15 mouse cellular contexts compared by ENCODE assay signal in genomic region chr11:45856149-45856516, GRCm38 (mm10). TPM values are rescaled to one million over a fixed set of nuclear protein-coding genes. Genes with fewer than 3 reads are reported as not detected.
DNase-seq lines count a peak whose midpoint lies in the region; ATAC-seq and TF ChIP-seq lines count a peak whose summit lies in the region.
"Had no signal": no experiment of that assay in that cellular context is flagged by ENCODE, and none has a peak within 500 bp of the region (broad histone marks: within the 10 kb centered on the region; RNA-seq: fewer than 3 reads in every experiment).

No protein-coding gene starts in this region.

- H3K4me2 ChIP-seq in heart, embryonic 14.5 days (ENCODE audit: low read length), result 0 out of 2 replicates have a peak overlapping the region, but pooled peaks have one; percentile 7
- peak overlapping the region; percentile 55 for H3K4me2 ChIP-seq in intestine, postnatal 0 days (replicated peaks; ENCODE audit: low read depth)
- H3K4me2 ChIP-seq in stomach, postnatal 0 days (replicated peaks; ENCODE audit: low read depth), result peak overlapping the region; percentile 6; the same call in 1 of the 2 replicates
- H3K4me2 ChIP-seq: embryonic facial prominence, embryonic 12.5 days; hindbrain, embryonic 13.5 days had no signal

- H3K27ac ChIP-seq in heart, embryonic 14.5 days (replicated peaks in 1 of 2; ENCODE audit: control insufficient read depth in 1 of 2, insufficient read depth in 1 of 2, low read depth in 2 of 2, low read length in 2 of 2), result peak overlapping the region in 1 of 2 experiments; percentile 51; a peak in 3 of 4 replicates
- H3K27ac ChIP-seq in heart, adult 2 months, result no peak overlapping the region
- peak overlapping the region; percentile 98 for H3K27ac ChIP-seq in intestine, postnatal 0 days (ENCODE audit: low read depth, low read length)
- H3K27ac ChIP-seq in stomach, postnatal 0 days (replicated peaks), result peak overlapping the region; percentile 61; the same call in 1 of the 2 replicates
- H3K27ac ChIP-seq: embryonic facial prominence, embryonic 12.5 days; hindbrain, embryonic 13.5 days had no signal

- intact Hi-C loops in heart, adult 2 months (cut with DNase I), result no loop called here
- intact Hi-C loops in left cerebral cortex, postnatal 14 days (cut with DNase I), result no loop called here

- H3K4me3 ChIP-seq in heart, embryonic 14.5 days (ENCODE audit: control insufficient read depth in 1 of 2, insufficient read depth in 1 of 2, low read depth in 1 of 2, low read length in 2 of 2), result no peak overlapping the region
- no peak overlapping the region for H3K4me3 ChIP-seq in heart, adult 2 months
- peak overlapping the region; percentile 14; the same call in 1 of the 2 replicates for H3K4me3 ChIP-seq in intestine, postnatal 0 days (ENCODE audit: low read depth, low read length)
- 0 out of 2 replicates have a peak overlapping the region, but pooled peaks have one; percentile 3 for H3K4me3 ChIP-seq in stomach, postnatal 0 days (ENCODE audit: low read depth, low read length)
- H3K4me3 ChIP-seq: embryonic facial prominence, embryonic 12.5 days; hindbrain, embryonic 13.5 days; myocyte had no signal

- no peak for TF ChIP-seq POLR2A in heart, adult 2 months (IDR thresholded peaks at IDR 0.05; ENCODE audit: insufficient read depth, low read depth, low read length)

- peaks cover 26% of the 10 kb centered on the region for H3K36me3 ChIP-seq in heart, embryonic 14.5 days (ENCODE audit: control insufficient read depth, insufficient read depth, low read length)
- H3K36me3 ChIP-seq in heart, adult 2 months (ENCODE audit: control insufficient read depth, insufficient read depth, low read length), result peaks cover 24% of the 10 kb centered on the region
- peaks cover 10% of the 10 kb centered on the region; the same call in 1 of the 2 replicates for H3K36me3 ChIP-seq in intestine, postnatal 0 days (ENCODE audit: control insufficient read depth, insufficient read depth)
- no peaks in the 10 kb centered on the region for H3K36me3 ChIP-seq in stomach, postnatal 0 days (ENCODE audit: control insufficient read depth, insufficient read depth, low read length)

- H3K9ac ChIP-seq in heart, embryonic 14.5 days (ENCODE audit: low read length), result 0 out of 2 replicates have a peak overlapping the region, but pooled peaks have one; percentile 21
- H3K9ac ChIP-seq in heart, adult 2 months (ENCODE audit: low read depth, low read length), result no peak overlapping the region
- peak overlapping the region; percentile 45 for H3K9ac ChIP-seq in intestine, postnatal 0 days (ENCODE audit: low read depth, low read length)
- no peak overlapping the region for H3K9ac ChIP-seq in stomach, postnatal 0 days (ENCODE audit: low read length)
- H3K9ac ChIP-seq: embryonic facial prominence, embryonic 12.5 days; hindbrain, embryonic 13.5 days had no signal

- 45% methylated on average over 6 of the region's 6 CpGs for WGBS in heart, embryonic 14.5 days
- 34% methylated on average over 6 of the region's 6 CpGs for WGBS in heart, adult 2 months
- 25% methylated on average over 6 of the region's 6 CpGs for WGBS in intestine, postnatal 0 days
- WGBS in stomach, postnatal 0 days, result 40% methylated on average over 6 of the region's 6 CpGs

- peaks cover 6% of the 10 kb centered on the region for H3K79me2 ChIP-seq in heart, adult 2 months (replicated peaks; ENCODE audit: control insufficient read depth, insufficient read depth, low read length)

- no peaks in the 10 kb centered on the region for H3K27me3 ChIP-seq in heart, embryonic 14.5 days (ENCODE audit: control insufficient read depth, insufficient read depth, low read length)
- H3K27me3 ChIP-seq in heart, adult 2 months (ENCODE audit: control insufficient read depth, insufficient read depth, low read length), result no peaks in the 10 kb centered on the region
- H3K27me3 ChIP-seq in intestine, postnatal 0 days (replicated peaks; ENCODE audit: control insufficient read depth, insufficient read depth, low read length), result no peaks in the 10 kb centered on the region
- no peaks in the 10 kb centered on the region for H3K27me3 ChIP-seq in stomach, postnatal 0 days (ENCODE audit: control insufficient read depth, insufficient read depth, low read length)
- H3K27me3 ChIP-seq: embryonic facial prominence, embryonic 12.5 days; hindbrain, embryonic 13.5 days had no signal

- ATAC-seq in heart, embryonic 14.5 days (ENCODE audit: insufficient number of reproducible peaks, insufficient read depth, low FRiP score, low read depth), result no peak
- peak; percentile 38; the same call in 1 of the 2 replicates for ATAC-seq in intestine, postnatal 0 days
- 0 out of 2 replicates have a peak, but pooled peaks have one; percentile 11 for ATAC-seq in stomach, postnatal 0 days (ENCODE audit: low FRiP score, low TSS enrichment)

- H3K9me3 ChIP-seq in heart, embryonic 14.5 days (ENCODE audit: control insufficient read depth, low read length), result no peaks in the 10 kb centered on the region
- H3K9me3 ChIP-seq in intestine, postnatal 0 days (ENCODE audit: control insufficient read depth), result no peaks in the 10 kb centered on the region
- no peaks in the 10 kb centered on the region for H3K9me3 ChIP-seq in stomach, postnatal 0 days (ENCODE audit: control insufficient read depth, low read length)
- H3K9me3 ChIP-seq: embryonic facial prominence, embryonic 12.5 days; hindbrain, embryonic 13.5 days had no signal

- DNase-seq in heart, adult 2 months, result no peak
- DNase-seq in spleen, adult 12 weeks (ENCODE audit: low spot score), result peak; percentile 11
- no peak for DNase-seq in spleen, postnatal 10 days (ENCODE audit: low spot score in 2 of 2)
- no peak for DNase-seq in stomach, postnatal 0 days (ENCODE audit: low spot score)
- DNase-seq in ovary, postnatal 14 days (ENCODE audit: low spot score), result no peak
- no peak for DNase-seq in left cerebral cortex, postnatal 14 days (ENCODE audit: low spot score in 2 of 2)
- DNase-seq: adrenal gland, postnatal 25 days; cerebellum, postnatal 14 days; lung, postnatal 4 days; thymus, postnatal 36 days had no signal

- H3K4me1 ChIP-seq in heart, embryonic 14.5 days (ENCODE audit: control insufficient read depth in 2 of 2, insufficient read depth in 2 of 2, low read length in 2 of 2), result peaks cover 6 to 46% of the 10 kb centered on the region in 2 experiments
- H3K4me1 ChIP-seq in heart, adult 2 months (ENCODE audit: control insufficient read depth, insufficient read depth, low read length), result peaks cover 12% of the 10 kb centered on the region
- H3K4me1 ChIP-seq in intestine, postnatal 0 days (replicated peaks; ENCODE audit: control insufficient read depth, insufficient read depth, low read length), result peaks cover 2% of the 10 kb centered on the region; the same call in 1 of the 2 replicates
- peaks cover 5% of the 10 kb centered on the region for H3K4me1 ChIP-seq in stomach, postnatal 0 days (replicated peaks; ENCODE audit: control insufficient read depth, insufficient read depth)

- no peak for TF ChIP-seq CTCF in heart, adult 2 months (IDR thresholded peaks at IDR 0.05)
- TF ChIP-seq CTCF in intestine, postnatal 0 days (IDR thresholded peaks at IDR 0.05; ENCODE audit: low read depth), result no peak
- TF ChIP-seq CTCF in stomach, postnatal 0 days (IDR thresholded peaks at IDR 0.05; ENCODE audit: low read depth), result no peak

- TF ChIP-seq EP300 in heart, adult 2 months (IDR thresholded peaks at IDR 0.05; ENCODE audit: insufficient read depth, low read depth, low read length), result no peak
- no peak for TF ChIP-seq EP300 in stomach, postnatal 0 days (optimal IDR thresholded peaks at IDR 0.05)

RNA-seq across cellular contexts. Expression of gene Clint1, which starts 4.3 kb away (rescaled TPM):
- polyA plus RNA-seq in heart, embryonic 14.5 days (2014; fragmentation: Nextera tagmentation; extraction: Ambion mirVana), result 47.3 and 48.7 TPM in 2 replicates
- 10 to 100 TPM; 42.0 to 45.7 TPM for total RNA-seq in heart, adult 2 months (2021)
- polyA plus RNA-seq in heart, adult 2 months (2012; rRNA removed), result 29.5 and 41.1 TPM in 2 replicates
- polyA plus RNA-seq in intestine, postnatal 0 days (2015; fragmentation: Nextera tagmentation; extraction: Ambion mirVana), result 171 and 185 TPM in 2 replicates
- polyA plus RNA-seq in stomach, postnatal 0 days (2015; fragmentation: Nextera tagmentation; extraction: Ambion mirVana), result 56.5 and 56.8 TPM in 2 replicates
- 10 to 100 TPM; 46.1 to 49.2 TPM for total RNA-seq in left cerebral cortex, postnatal 14 days (2021)

Comparison
In these comparisons a context has a peak if more than half of its experiments do, and no peak if none do; other contexts are left out.
1. H3K9ac ChIP-seq: peak in heart, embryonic 14.5 days (single experiment) and intestine, postnatal 0 days (single experiment); none in heart, adult 2 months (single experiment) and stomach, postnatal 0 days (single experiment).
2. H3K4me3 ChIP-seq: peak in intestine, postnatal 0 days (single experiment) and stomach, postnatal 0 days (single experiment); none in heart, embryonic 14.5 days (0 of 2) and heart, adult 2 months (single experiment).
3. Peak in every context shown above with its lines, with median percentiles within 50 percentile points of each other: H3K4me2 ChIP-seq.